Mouse (Mus musculus) layer of hippocampus, adult 18-20 months (tissue): ENCODE results near the gene Notch1. TPM values are rescaled to one million over a fixed set of nuclear protein-coding genes. Genes with fewer than 3 reads are reported as not detected.

Source experiments
- DNase-seq, 2 experiments: peaks; one replicate each; pipeline ENCODE4 v3.0.0; 2022; ENCODE audit warnings: low spot score in 2 of 2
- total RNA-seq, 2 experiments: library from RNA; stranded (reverse); gene quantifications; 2 replicates each; pipeline ENCODE4 v1.2.3; 2021

The Notch1 gene
- total RNA-seq, 2 experiments from 2014 or later = 26.4 to 26.9 TPM

GRCm38 (mm10) chr2:26482824-26483223 is 33.6 kb downstream of the Notch1 start:
- no peak for DNase-seq

GRCm38 (mm10) chr2:26481724-26482495 is 34.6 kb downstream of the Notch1 start:
- DNase-seq = no peak

- DNase-seq = no peak
Measured at GRCm38 (mm10) chr2:26480911-26481310, 35.6 kb downstream of the Notch1 start.

- DNase-seq = no peak
Measured at GRCm38 (mm10) chr2:26478685-26479205, 37.7 kb downstream of the Notch1 start.

GRCm38 (mm10) chr2:26477911-26478310 is 38.6 kb downstream of the Notch1 start:
- no peak for DNase-seq

GRCm38 (mm10) chr2:26475505-26476430 is 40.7 kb downstream of the Notch1 start:
- DNase-seq = no peak

- no peak for DNase-seq
Measured at GRCm38 (mm10) chr2:26474789-26475504, 41.5 kb downstream of the Notch1 start.

GRCm38 (mm10) chr2:26472312-26473090 is 44.0 kb downstream of the Notch1 start:
- DNase-seq = no peak

GRCm38 (mm10) chr2:26471652-26472285 is 44.7 kb downstream of the Notch1 start:
- DNase-seq = no peak

- DNase-seq = no peak
Measured at GRCm38 (mm10) chr2:26470967-26471366, 45.5 kb downstream of the Notch1 start.

- DNase-seq = no peak
Measured at GRCm38 (mm10) chr2:26468376-26468775, 48.1 kb downstream of the Notch1 start.

GRCm38 (mm10) chr2:26463412-26463811 is 53.1 kb downstream of the Notch1 start:
- DNase-seq = no peak

GRCm38 (mm10) chr2:26462980-26463379 is 53.5 kb downstream of the Notch1 start:
- DNase-seq = no peak

GRCm38 (mm10) chr2:26461667-26462066 is 54.8 kb downstream of the Notch1 start:
- DNase-seq = no peak

- DNase-seq = no peak
Measured at GRCm38 (mm10) chr2:26460837-26461236, 55.6 kb downstream of the Notch1 start.

GRCm38 (mm10) chr2:26460097-26460646 is 56.3 kb downstream of the Notch1 start:
- no peak for DNase-seq

GRCm38 (mm10) chr2:26459478-26459877 is 57.0 kb downstream of the Notch1 start:
- no peak for DNase-seq

- DNase-seq = no peak
Measured at GRCm38 (mm10) chr2:26458402-26459124, 57.9 kb downstream of the Notch1 start.
